Mouse (Mus musculus) MEL (cell line): Measurements from ENCODE around the gene Rgs19. TPM values are rescaled to one million over a fixed set of nuclear protein-coding genes. Genes with fewer than 3 reads are reported as not detected.

Source experiments
- DNase-seq: peaks from one replicate; pipeline ENCODE4 v3.0.0; 2011; ENCODE audit warnings: low read depth, low spot score
- H3K27ac ChIP-seq: 2 replicates; pipeline ENCODE4 v1.5.1; 2012; ENCODE audit warnings: low read depth, mild to moderate bottlenecking, control low read depth, low read length, moderate library complexity; ENCODE audit not compliant: control insufficient read depth
- H3K27me3 ChIP-seq, 2 experiments: fragments of 150-350 bp in 1 of 2; sonication (generic) in 1 of 2; 2 replicates each; pipeline ENCODE4 v1.6.1; 2012; ENCODE audit warnings: low read length in 2 of 2, mild to moderate bottlenecking in 2 of 2, improper control_type of control experiment in 1 of 2, moderate library complexity in 1 of 2; ENCODE audit not compliant: insufficient read depth in 2 of 2, control insufficient read depth in 1 of 2
- H3K36me3 ChIP-seq, 2 experiments: 2 replicates each; pipeline ENCODE4 v1.6.1; 2012 to 2014; ENCODE audit warnings: low read length in 2 of 2, improper control_type of control experiment in 1 of 2, inconsistent platforms in 1 of 2, mild to moderate bottlenecking in 1 of 2; ENCODE audit not compliant: insufficient read depth in 2 of 2, control insufficient read depth in 1 of 2
- H3K4me1 ChIP-seq, 2 experiments: fragments of 150-350 bp in 1 of 2; sonication (generic) in 1 of 2; 2 replicates each; pipeline ENCODE4 v1.6.1; 2012; ENCODE audit warnings: low read length in 2 of 2, improper control_type of control experiment in 1 of 2, mild to moderate bottlenecking in 1 of 2; ENCODE audit not compliant: insufficient read depth in 2 of 2, control insufficient read depth in 1 of 2
- H3K4me3 ChIP-seq, 2 experiments: fragments of 150-350 bp in 1 of 2; sonication (generic) in 1 of 2; 2 replicates each; pipeline ENCODE4 v1.5.1; 2012; ENCODE audit warnings: low read depth in 2 of 2, low read length in 2 of 2, mild to moderate bottlenecking in 2 of 2, moderate library complexity in 2 of 2, control low read depth in 1 of 2, improper control_type of control experiment in 1 of 2; ENCODE audit not compliant: control insufficient read depth in 1 of 2, insufficient read depth in 1 of 2
- H3K79me2 ChIP-seq: 2 replicates; pipeline ENCODE4 v1.6.1; 2012; ENCODE audit warnings: mild to moderate bottlenecking, low read length, moderate library complexity; ENCODE audit not compliant: control insufficient read depth, poor library complexity, insufficient read depth
- H3K9ac ChIP-seq: 2 replicates; pipeline ENCODE4 v1.6.1; 2012; ENCODE audit warnings: low read depth, mild to moderate bottlenecking, control low read depth, low read length, moderate library complexity; ENCODE audit not compliant: control insufficient read depth, poor library complexity, severe bottlenecking
- H3K9me3 ChIP-seq: fragments of 150-350 bp; sonication (generic); replicated peaks from 2 replicates; pipeline ENCODE4 v1.6.1; 2012; ENCODE audit warnings: mild to moderate bottlenecking, low read length, improper control_type of control experiment, moderate library complexity; ENCODE audit not compliant: insufficient read depth
- BHLHE40 ChIP-seq: IDR thresholded peaks from 2 replicates; pipeline ENCODE4 v1.6.1; 2012; ENCODE audit warnings: low read depth, mild to moderate bottlenecking, inconsistent platforms, low read length, improper control_type of control experiment, borderline replicate concordance
- CHD1 ChIP-seq: IDR thresholded peaks from 2 replicates; pipeline ENCODE4 v1.6.1; 2012; ENCODE audit warnings: low read depth, mild to moderate bottlenecking, inconsistent platforms, low read length, improper control_type of control experiment
- CHD2 ChIP-seq: IDR thresholded peaks from 2 replicates; pipeline ENCODE4 v1.6.1; 2011; ENCODE audit warnings: low read length, improper control_type of control experiment
- CTCF ChIP-seq, 3 experiments: IDR thresholded peaks in 2 of 3; conservative IDR thresholded peaks in 1 of 3; 2 replicates each; pipeline ENCODE4 v1.5.1; 2011 to 2012; ENCODE audit warnings: low read length in 3 of 3, low read depth in 2 of 3, mild to moderate bottlenecking in 2 of 3, improper control_type of control experiment in 1 of 3, inconsistent platforms in 1 of 3, mixed read lengths in 1 of 3, moderate library complexity in 1 of 3; ENCODE audit not compliant: control insufficient read depth in 1 of 3, insufficient read depth in 1 of 3, poor library complexity in 1 of 3, severe bottlenecking in 1 of 3
- E2F4 ChIP-seq: IDR thresholded peaks from 2 replicates; pipeline ENCODE4 v1.6.1; 2011; ENCODE audit warnings: low read depth, low read length, improper control_type of control experiment, borderline replicate concordance
- ELF1 ChIP-seq: IDR thresholded peaks from 2 replicates; pipeline ENCODE4 v1.6.1; 2014; ENCODE audit warnings: low read depth, mild to moderate bottlenecking, inconsistent platforms, low read length, improper control_type of control experiment, moderate library complexity
- EP300 ChIP-seq, 2 experiments: IDR thresholded peaks; 2 replicates each; pipeline ENCODE4 v1.6.1; 2011; ENCODE audit warnings: improper control_type of control experiment in 2 of 2, low read length in 2 of 2, low read depth in 1 of 2, mild to moderate bottlenecking in 1 of 2
- ETS1 ChIP-seq: IDR thresholded peaks from 2 replicates; pipeline ENCODE4 v1.6.1; 2012; ENCODE audit warnings: low read depth, mild to moderate bottlenecking, inconsistent platforms, low read length, improper control_type of control experiment, moderate library complexity
- GATA1 ChIP-seq: IDR thresholded peaks from 2 replicates; pipeline ENCODE4 v1.6.1; 2011; ENCODE audit warnings: low read depth, low read length, improper control_type of control experiment
- JUND ChIP-seq: IDR thresholded peaks from 2 replicates; pipeline ENCODE4 v1.6.1; 2011; ENCODE audit warnings: low read depth, mild to moderate bottlenecking, improper control_type of control experiment, low read length
- KAT2A ChIP-seq: conservative IDR thresholded peaks from 2 replicates; pipeline ENCODE4 v1.6.1; 2012; ENCODE audit warnings: low read depth, low read length, improper control_type of control experiment, inconsistent platforms
- MAFK ChIP-seq: IDR thresholded peaks from 2 replicates; pipeline ENCODE4 v1.6.1; 2011; ENCODE audit warnings: low read depth, mild to moderate bottlenecking, low read length, improper control_type of control experiment, borderline replicate concordance
- MAX ChIP-seq: IDR thresholded peaks from 2 replicates; pipeline ENCODE4 v1.6.1; 2011; ENCODE audit warnings: low read length, improper control_type of control experiment
- MEF2A ChIP-seq: IDR thresholded peaks from 2 replicates; pipeline ENCODE4 v1.6.1; 2014; ENCODE audit warnings: low read depth, mild to moderate bottlenecking, inconsistent platforms, low read length, improper control_type of control experiment; ENCODE audit not compliant: poor library complexity, insufficient replicate concordance, severe bottlenecking; ENCODE audit errors: extremely low read depth
- MXI1 ChIP-seq: IDR thresholded peaks from 2 replicates; pipeline ENCODE4 v1.6.1; 2011; ENCODE audit warnings: mild to moderate bottlenecking, low read depth, low read length, improper control_type of control experiment
- MYB ChIP-seq: IDR thresholded peaks from 2 replicates; pipeline ENCODE4 v1.6.1; 2011; ENCODE audit warnings: mild to moderate bottlenecking, low read depth, low read length, improper control_type of control experiment
- MYC ChIP-seq: IDR thresholded peaks from 2 replicates; pipeline ENCODE4 v1.6.1; 2011; ENCODE audit warnings: low read depth, mild to moderate bottlenecking, low read length, improper control_type of control experiment, moderate library complexity
- NELFE ChIP-seq: IDR thresholded peaks from 2 replicates; pipeline ENCODE4 v1.6.1; 2011; ENCODE audit warnings: low read depth, low read length, improper control_type of control experiment
- NRF1 ChIP-seq: IDR thresholded peaks from 2 replicates; pipeline ENCODE4 v1.6.1; 2014; ENCODE audit warnings: low read depth, mild to moderate bottlenecking, inconsistent platforms, low read length, improper control_type of control experiment, moderate library complexity; ENCODE audit not compliant: poor library complexity, insufficient read depth, severe bottlenecking
- POLR2A ChIP-seq, 2 experiments: IDR thresholded peaks; 2 replicates each; pipeline ENCODE4 v1.6.1; 2011 to 2012; ENCODE audit warnings: low read length in 2 of 2, mild to moderate bottlenecking in 2 of 2, control low read depth in 1 of 2, improper control_type of control experiment in 1 of 2, low read depth in 1 of 2, moderate library complexity in 1 of 2; ENCODE audit not compliant: control insufficient read depth in 1 of 2, insufficient read depth in 1 of 2, poor library complexity in 1 of 2
- POLR2AphosphoS2 ChIP-seq: IDR thresholded peaks from 2 replicates; pipeline ENCODE4 v1.6.1; 2011; ENCODE audit warnings: low read length, improper control_type of control experiment
- POLR2AphosphoS5 ChIP-seq: IDR thresholded peaks from 2 replicates; pipeline ENCODE4 v1.6.1; 2012; ENCODE audit warnings: low read depth, borderline replicate concordance, mild to moderate bottlenecking, inconsistent platforms, low read length, moderate library complexity, mixed read lengths
- RAD21 ChIP-seq: IDR thresholded peaks from 2 replicates; pipeline ENCODE4 v1.6.1; 2011; ENCODE audit warnings: mild to moderate bottlenecking, low read depth, low read length, improper control_type of control experiment
- RCOR1 ChIP-seq: IDR thresholded peaks from 2 replicates; pipeline ENCODE4 v1.6.1; 2012; ENCODE audit warnings: low read depth, mild to moderate bottlenecking, inconsistent platforms, low read length, improper control_type of control experiment
- SMC3 ChIP-seq: IDR thresholded peaks from 2 replicates; pipeline ENCODE4 v1.6.1; 2011; ENCODE audit warnings: low read depth, low read length, improper control_type of control experiment
- TAL1 ChIP-seq: IDR thresholded peaks from 2 replicates; pipeline ENCODE4 v1.6.1; 2012; ENCODE audit warnings: mild to moderate bottlenecking, inconsistent platforms, low read length, moderate library complexity, mixed read lengths
- TCF12 ChIP-seq: IDR thresholded peaks from 2 replicates; pipeline ENCODE4 v1.6.1; 2014; ENCODE audit warnings: low read depth, mild to moderate bottlenecking, inconsistent platforms, low read length, improper control_type of control experiment, moderate library complexity
- ZC3H11A ChIP-seq: IDR thresholded peaks from 2 replicates; pipeline ENCODE4 v1.6.1; 2012; ENCODE audit warnings: low read depth, mild to moderate bottlenecking, inconsistent platforms, low read length, improper control_type of control experiment
- ZKSCAN1 ChIP-seq: IDR thresholded peaks from 2 replicates; pipeline ENCODE4 v1.6.1; 2012; ENCODE audit warnings: low read depth, mild to moderate bottlenecking, inconsistent platforms, low read length, improper control_type of control experiment, moderate library complexity
- ZMIZ1 ChIP-seq: IDR thresholded peaks from 2 replicates; pipeline ENCODE4 v1.6.1; 2012; ENCODE audit warnings: low read depth, mild to moderate bottlenecking, inconsistent platforms, low read length, improper control_type of control experiment, moderate library complexity
- ZNF384 ChIP-seq: IDR thresholded peaks from 2 replicates; pipeline ENCODE4 v1.6.1; 2012; ENCODE audit warnings: low read depth, mild to moderate bottlenecking, inconsistent platforms, low read length, improper control_type of control experiment
- polyA plus RNA-seq, 2 experiments: library from polyadenylated mRNA; stranded (reverse) in 1 of 2; unstranded in 1 of 2; fragments of >175 nt in 1 of 2; fragments of >200 nt in 1 of 2; gene quantifications; 2 replicates each; pipeline versions ENCODE4 v1.2.1 to v1.2.4; 2012; ENCODE audit warnings: low replicate concordance in 2 of 2, low read depth in 1 of 2; ENCODE audit not compliant: insufficient read length in 2 of 2, insufficient read depth in 1 of 2, missing spikeins in 1 of 2
- total RNA-seq: library from RNA; depleted of rRNA; stranded (reverse); fragments of 300-350 nt; gene quantifications from 2 replicates; pipeline ENCODE4 v1.2.3, GENCODE M21; 2012

The Rgs19 gene
- total and polyA plus RNA-seq, 3 experiments = 46.2 to 157 TPM; not detected in 1

GRCm38 (mm10) chr2:181706668-181707067, 12.9 kb upstream of the Rgs19 start:
- no peak overlapping the region for H3K4me3 ChIP-seq
- DNase-seq = peak; percentile 73
- H3K9me3 ChIP-seq = no peaks in the 10 kb centered on the region
- no peak overlapping the region for H3K27ac ChIP-seq
- H3K4me1 ChIP-seq = peaks cover 3% of the 10 kb centered on the region in 2 experiments; a peak in 2 of 4 replicates
- H3K36me3 ChIP-seq = peaks cover 0 to 7% of the 10 kb centered on the region in 2 experiments; a peak in 1 of 4 replicates
- no peaks in the 10 kb centered on the region for H3K79me2 ChIP-seq
- H3K9ac ChIP-seq = no peak overlapping the region
- TF ChIP-seq CHD1 (no peak), CTCF (IDR thresholded peaks at IDR 0.05 in 2 of 3, conservative IDR thresholded peaks at IDR 0.05 in 1 of 3; ENCODE audit: control insufficient read depth in 1 of 3, insufficient read depth in 1 of 3, low read depth in 2 of 3, low read length in 3 of 3, poor library complexity in 1 of 3, severe bottlenecking in 1 of 3) (peak; percentile 37 to 79 (median 66)), ELF1 (0 out of 2 replicates have a peak, but pooled peaks have one; percentile 12), POLR2AphosphoS2 (no peak), ZNF384 (peak; percentile 67), ZKSCAN1 (no peak), EP300 (IDR thresholded peaks at IDR 0.05; ENCODE audit: low read depth in 1 of 2, low read length in 2 of 2) (no peak), NELFE (no peak), CHD2 (no peak), E2F4 (no peak), GATA1 (no peak), TCF12 (no peak), MAFK (no peak), MYC (no peak), POLR2A (IDR thresholded peaks at IDR 0.05; ENCODE audit: control insufficient read depth in 1 of 2, insufficient read depth in 1 of 2, low read depth in 1 of 2, low read length in 2 of 2, poor library complexity in 1 of 2) (no peak), TAL1 (no peak), MXI1 (no peak), ZMIZ1 (no peak), MEF2A (no peak), ZC3H11A (peak; percentile 85), RAD21 (peak; percentile 85), SMC3 (peak; percentile 81), MYB (no peak), RCOR1 (no peak), NRF1 (no peak), ETS1 (no peak), MAX (no peak), KAT2A (no peak), BHLHE40 (no peak), POLR2AphosphoS5 (no peak), JUND (no peak)
- no peaks in the 10 kb centered on the region; a peak in 1 of 4 replicates for H3K27me3 ChIP-seq
